In the genomic region with DNA sequence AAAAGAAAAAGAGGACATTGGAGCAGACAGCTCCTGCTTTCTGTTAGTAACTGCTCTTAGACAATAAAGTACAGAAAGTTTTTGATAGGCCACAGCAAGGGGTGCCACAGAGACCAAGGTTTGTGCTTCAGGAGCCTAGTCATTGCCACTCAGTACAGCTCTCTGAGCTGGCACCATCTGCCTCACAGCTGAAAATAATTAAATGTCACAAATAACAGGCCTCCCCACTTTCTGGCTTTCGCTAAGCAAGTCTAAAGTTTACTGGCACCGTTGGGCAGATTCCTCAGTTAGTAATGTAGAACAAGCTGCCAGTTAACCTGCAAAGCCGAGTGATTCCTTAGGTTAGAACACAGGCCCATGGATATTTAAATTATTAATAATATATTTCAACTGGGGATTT, we compare ENCODE assay signal across 17 mouse cellular contexts.
A peak's percentile ranks its signal among the peaks of the same experiment; 100 is the strongest.
DNase-seq lines count a peak whose midpoint lies in the region; ATAC-seq and TF ChIP-seq lines count a peak whose summit lies in the region.
"Had no signal": no experiment of that assay in that cellular context is flagged by ENCODE, and none has a peak within 500 bp of the region (broad histone marks: within the 10 kb centered on the region; RNA-seq: fewer than 3 reads in every experiment).

No protein-coding gene starts in this region.

- H3K27me3 ChIP-seq in hindbrain, embryonic 11.5 days (ENCODE audit: control insufficient read depth, insufficient read depth, low read length), result no peaks in the 10 kb centered on the region
- no peaks in the 10 kb centered on the region for H3K27me3 ChIP-seq in hindbrain, embryonic 14.5 days (ENCODE audit: control insufficient read depth, insufficient read depth, low read length)
- no peaks in the 10 kb centered on the region for H3K27me3 ChIP-seq in embryonic facial prominence, embryonic 12.5 days
- H3K27me3 ChIP-seq in limb, embryonic 11.5 days (ENCODE audit: control insufficient read depth, insufficient read depth, low read length), result no peaks in the 10 kb centered on the region
- H3K27me3 ChIP-seq in liver, postnatal 0 days (ENCODE audit: insufficient read depth, low read length), result no peaks in the 10 kb centered on the region
- H3K27me3 ChIP-seq: liver, embryonic 12.5 days; megakaryocyte, embryonic 14.5 days; Patski had no signal

- TF ChIP-seq EP300 in liver, postnatal 0 days (IDR thresholded peaks at IDR 0.05; ENCODE audit: low read depth), result no peak

- H3K4me1 ChIP-seq in hindbrain, embryonic 11.5 days (replicated peaks; ENCODE audit: control insufficient read depth, insufficient read depth, low read length), result no peaks in the 10 kb centered on the region
- no peaks in the 10 kb centered on the region for H3K4me1 ChIP-seq in hindbrain, embryonic 14.5 days (replicated peaks; ENCODE audit: control insufficient read depth, insufficient read depth, low read length)
- peaks cover 9% of the 10 kb centered on the region; the same call in 1 of the 2 replicates for H3K4me1 ChIP-seq in embryonic facial prominence, embryonic 12.5 days
- no peaks in the 10 kb centered on the region for H3K4me1 ChIP-seq in limb, embryonic 11.5 days (ENCODE audit: control insufficient read depth, insufficient read depth, low read length)
- H3K4me1 ChIP-seq in liver, postnatal 0 days (ENCODE audit: insufficient read depth), result no peaks in the 10 kb centered on the region
- H3K4me1 ChIP-seq: liver, embryonic 12.5 days; megakaryocyte, embryonic 14.5 days had no signal

- no peak for TF ChIP-seq CTCF in liver, postnatal 0 days (IDR thresholded peaks at IDR 0.05; ENCODE audit: low read depth)

- no peak overlapping the region for H3K27ac ChIP-seq in hindbrain, embryonic 11.5 days (ENCODE audit: low read depth, low read length)
- no peak overlapping the region for H3K27ac ChIP-seq in hindbrain, embryonic 14.5 days
- peak overlapping the region; percentile 81 for H3K27ac ChIP-seq in embryonic facial prominence, embryonic 12.5 days
- peak overlapping the region; percentile 86 for H3K27ac ChIP-seq in limb, embryonic 11.5 days (replicated peaks; ENCODE audit: low read depth, low read length)
- no peak overlapping the region for H3K27ac ChIP-seq in liver, postnatal 0 days (ENCODE audit: low read depth)
- H3K27ac ChIP-seq: liver, embryonic 12.5 days had no signal

- no peaks in the 10 kb centered on the region for H3K9me3 ChIP-seq in hindbrain, embryonic 11.5 days (ENCODE audit: control insufficient read depth, low read length)
- H3K9me3 ChIP-seq in hindbrain, embryonic 14.5 days (ENCODE audit: control insufficient read depth, low read length), result no peaks in the 10 kb centered on the region
- no peaks in the 10 kb centered on the region for H3K9me3 ChIP-seq in embryonic facial prominence, embryonic 12.5 days
- no peaks in the 10 kb centered on the region for H3K9me3 ChIP-seq in limb, embryonic 11.5 days (ENCODE audit: control insufficient read depth, low read length)
- no peaks in the 10 kb centered on the region for H3K9me3 ChIP-seq in liver, postnatal 0 days (ENCODE audit: low read length)
- H3K9me3 ChIP-seq: liver, embryonic 12.5 days; megakaryocyte, embryonic 14.5 days had no signal

- WGBS in hindbrain, embryonic 11.5 days, result 71% methylated on average over 3 of the region's 3 CpGs
- WGBS in hindbrain, embryonic 14.5 days, result 81% methylated on average over 3 of the region's 3 CpGs
- WGBS in embryonic facial prominence, embryonic 12.5 days, result 25% methylated on average over 3 of the region's 3 CpGs
- WGBS in limb, embryonic 11.5 days, result 10% methylated on average over 3 of the region's 3 CpGs
- WGBS in liver, postnatal 0 days (ENCODE audit: insufficient replicate concordance), result 74% methylated on average over 3 of the region's 3 CpGs

- H3K36me3 ChIP-seq in hindbrain, embryonic 11.5 days (ENCODE audit: control insufficient read depth, insufficient read depth, low read length), result no peaks in the 10 kb centered on the region
- no peaks in the 10 kb centered on the region for H3K36me3 ChIP-seq in hindbrain, embryonic 14.5 days (replicated peaks; ENCODE audit: control insufficient read depth, insufficient read depth)
- no peaks in the 10 kb centered on the region for H3K36me3 ChIP-seq in embryonic facial prominence, embryonic 12.5 days
- H3K36me3 ChIP-seq in limb, embryonic 11.5 days (ENCODE audit: control insufficient read depth, insufficient read depth, low read length), result no peaks in the 10 kb centered on the region
- no peaks in the 10 kb centered on the region for H3K36me3 ChIP-seq in liver, postnatal 0 days (replicated peaks; ENCODE audit: insufficient read depth, low read length)
- H3K36me3 ChIP-seq: liver, embryonic 12.5 days had no signal

- no peak for ATAC-seq in hindbrain, embryonic 11.5 days (ENCODE audit: low FRiP score)
- ATAC-seq in hindbrain, embryonic 14.5 days (ENCODE audit: low FRiP score), result no peak
- 0 out of 2 replicates have a peak, but pooled peaks have one; percentile 44 for ATAC-seq in embryonic facial prominence, embryonic 12.5 days (ENCODE audit: insufficient number of reproducible peaks, insufficient read depth, low FRiP score, low TSS enrichment)
- peak; percentile 91 for ATAC-seq in limb, embryonic 11.5 days (ENCODE audit: insufficient number of reproducible peaks, low FRiP score, low TSS enrichment, low read depth)
- no peak for ATAC-seq in liver, postnatal 0 days
- ATAC-seq: liver, embryonic 12.5 days; Patski had no signal

- H3K9ac ChIP-seq in hindbrain, embryonic 11.5 days (ENCODE audit: low read depth, low read length), result no peak overlapping the region
- H3K9ac ChIP-seq in hindbrain, embryonic 14.5 days, result no peak overlapping the region
- no peak overlapping the region for H3K9ac ChIP-seq in embryonic facial prominence, embryonic 12.5 days
- H3K9ac ChIP-seq in limb, embryonic 11.5 days (ENCODE audit: low read length), result no peak overlapping the region
- H3K9ac ChIP-seq in liver, postnatal 0 days (replicated peaks), result no peak overlapping the region
- H3K9ac ChIP-seq: liver, embryonic 12.5 days had no signal

- H3K4me2 ChIP-seq in hindbrain, embryonic 11.5 days (replicated peaks; ENCODE audit: low read depth, low read length), result no peak overlapping the region
- H3K4me2 ChIP-seq in hindbrain, embryonic 14.5 days (replicated peaks), result no peak overlapping the region
- no peak overlapping the region for H3K4me2 ChIP-seq in embryonic facial prominence, embryonic 12.5 days (replicated peaks)
- no peak overlapping the region for H3K4me2 ChIP-seq in limb, embryonic 11.5 days (ENCODE audit: low read depth, severe bottlenecking)
- H3K4me2 ChIP-seq in liver, postnatal 0 days (ENCODE audit: low read depth, low read length), result no peak overlapping the region
- H3K4me2 ChIP-seq: liver, embryonic 12.5 days had no signal

- peak; percentile 17 for DNase-seq in hindbrain, embryonic 11.5 days (ENCODE audit: low spot score)
- DNase-seq in hindbrain, embryonic 14.5 days (ENCODE audit: low spot score), result no peak
- peak; percentile 82 for DNase-seq in adipocyte (ENCODE audit: low spot score)
- peak; percentile 71 for DNase-seq in limb, embryonic 11.5 days (ENCODE audit: low spot score)
- no peak for DNase-seq in liver, postnatal 0 days
- no peak for DNase-seq in thymus, postnatal 4 days
- DNase-seq in urinary bladder, postnatal 25 days (ENCODE audit: low spot score), result no peak
- DNase-seq: adrenal gland, postnatal 10 days; cerebellum, adult 11 months; heart, adult 11 months; heart, postnatal 14 days; kidney, adult 2 months had no signal

- no peak overlapping the region for H3K4me3 ChIP-seq in hindbrain, embryonic 11.5 days (ENCODE audit: low read depth, low read length)
- no peak overlapping the region for H3K4me3 ChIP-seq in hindbrain, embryonic 14.5 days (replicated peaks; ENCODE audit: low read length)
- no peak overlapping the region for H3K4me3 ChIP-seq in embryonic facial prominence, embryonic 12.5 days
- no peak overlapping the region for H3K4me3 ChIP-seq in limb, embryonic 11.5 days (ENCODE audit: low read depth, low read length)
- no peak overlapping the region for H3K4me3 ChIP-seq in liver, postnatal 0 days (ENCODE audit: low read depth, low read length)
- H3K4me3 ChIP-seq: erythroblast, embryonic 14.5 days; liver, embryonic 12.5 days; megakaryocyte, embryonic 14.5 days had no signal

Comparison
In these comparisons a context has a peak if more than half of its experiments do, and no peak if none do; other contexts are left out.
1. DNase-seq: peak in hindbrain, embryonic 11.5 days (single experiment), adipocyte (single experiment) and limb, embryonic 11.5 days (single experiment); none in hindbrain, embryonic 14.5 days (single experiment), liver, postnatal 0 days (single experiment), thymus, postnatal 4 days (single experiment) and urinary bladder, postnatal 25 days (single experiment).
2. ATAC-seq: peak in embryonic facial prominence, embryonic 12.5 days (single experiment) and limb, embryonic 11.5 days (single experiment); none in hindbrain, embryonic 11.5 days (single experiment), hindbrain, embryonic 14.5 days (single experiment) and liver, postnatal 0 days (single experiment).
3. H3K27ac ChIP-seq: peak in embryonic facial prominence, embryonic 12.5 days (single experiment) and limb, embryonic 11.5 days (single experiment); none in hindbrain, embryonic 11.5 days (single experiment), hindbrain, embryonic 14.5 days (single experiment) and liver, postnatal 0 days (single experiment).